Mouse (Mus musculus): ENCODE measurements around the gene Ccnj. TPM values are rescaled to one million over a fixed set of nuclear protein-coding genes. Genes with fewer than 3 reads are reported as not detected.

Ccnj gene
- polyA plus RNA-seq, 1 experiment from 2014 or later: 23.2 TPM

- Histone ChIP-seq H3K4me2 (ENCODE audit: low read length) (no peak overlapping the region), H3K9ac (replicated peaks; ENCODE audit: low read depth, low read length) (no peak overlapping the region), H3K27me3 (replicated peaks; ENCODE audit: control insufficient read depth, insufficient read depth, low read length) (no peaks in the 10 kb centered on the region), H3K27ac (ENCODE audit: low read length) (no peak overlapping the region), H3K36me3 (ENCODE audit: control insufficient read depth, insufficient read depth) (peaks cover 37% of the 10 kb centered on the region), H3K4me1 (replicated peaks; ENCODE audit: control insufficient read depth, insufficient read depth, low read length) (peaks cover 24% of the 10 kb centered on the region), H3K4me3 (replicated peaks; ENCODE audit: low read length) (no peak overlapping the region), H3K9me3 (ENCODE audit: control insufficient read depth, low read length) (no peaks in the 10 kb centered on the region)
- no peak for ATAC-seq
- whole genome bisulfite sequencing: 95% methylated on average over 7 of the region's 7 CpGs
These were observed 7.1 kb downstream of the Ccnj start for GRCm38 (mm10) chr19:40838205-40838604.

- Histone ChIP-seq H3K4me1 (replicated peaks; ENCODE audit: control insufficient read depth, insufficient read depth, low read length) (peaks cover 4% of the 10 kb centered on the region), H3K4me3 (replicated peaks; ENCODE audit: low read length) (no peak overlapping the region), H3K9me3 (ENCODE audit: control insufficient read depth, low read length) (no peaks in the 10 kb centered on the region), H3K9ac (replicated peaks; ENCODE audit: low read depth, low read length) (no peak overlapping the region), H3K4me2 (ENCODE audit: low read length) (no peak overlapping the region), H3K27ac (ENCODE audit: low read length) (no peak overlapping the region), H3K27me3 (replicated peaks; ENCODE audit: control insufficient read depth, insufficient read depth, low read length) (no peaks in the 10 kb centered on the region), H3K36me3 (ENCODE audit: control insufficient read depth, insufficient read depth) (peaks cover 47% of the 10 kb centered on the region)
- no peak for ATAC-seq
- WGBS: 76% methylated on average over 6 of the region's 6 CpGs
These were observed 9.2 kb downstream of the Ccnj start for GRCm38 (mm10) chr19:40840303-40840702.

DNA sequence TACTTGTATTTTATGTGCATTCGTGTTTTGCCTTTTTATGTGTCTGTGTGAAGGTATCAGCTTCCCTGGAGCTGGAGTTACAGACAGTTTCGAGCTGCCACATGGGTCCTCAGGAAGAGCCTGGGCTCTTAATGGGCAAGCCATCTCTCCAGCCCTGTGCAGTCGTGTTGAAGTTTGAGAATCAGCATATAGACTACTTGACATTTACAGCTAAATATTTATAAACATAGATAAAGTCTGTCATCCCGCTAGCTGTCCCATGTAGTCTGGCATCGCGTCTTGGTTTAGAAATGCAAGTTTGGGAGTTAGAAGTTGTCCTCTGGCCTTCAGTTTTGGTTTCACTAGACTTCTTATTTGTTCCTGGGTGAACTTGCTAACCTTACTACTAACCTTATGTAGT lies 10.0 kb downstream of the Ccnj start:
- H3K9ac ChIP-seq (replicated peaks; ENCODE audit: low read depth, low read length): no peak overlapping the region
- H3K27me3 ChIP-seq (replicated peaks; ENCODE audit: control insufficient read depth, insufficient read depth, low read length): no peaks in the 10 kb centered on the region
- no peak overlapping the region for H3K4me3 ChIP-seq (replicated peaks; ENCODE audit: low read length)
- ATAC-seq: no peak
- 89% methylated on average over 6 of the region's 6 CpGs for WGBS
- no peak overlapping the region for H3K27ac ChIP-seq (ENCODE audit: low read length)
- H3K4me2 ChIP-seq (ENCODE audit: low read length): no peak overlapping the region
- H3K4me1 ChIP-seq (replicated peaks; ENCODE audit: control insufficient read depth, insufficient read depth, low read length): no peaks in the 10 kb centered on the region
- H3K36me3 ChIP-seq (ENCODE audit: control insufficient read depth, insufficient read depth): peaks cover 54% of the 10 kb centered on the region
- H3K9me3 ChIP-seq (ENCODE audit: control insufficient read depth, low read length): no peaks in the 10 kb centered on the region

DNA sequence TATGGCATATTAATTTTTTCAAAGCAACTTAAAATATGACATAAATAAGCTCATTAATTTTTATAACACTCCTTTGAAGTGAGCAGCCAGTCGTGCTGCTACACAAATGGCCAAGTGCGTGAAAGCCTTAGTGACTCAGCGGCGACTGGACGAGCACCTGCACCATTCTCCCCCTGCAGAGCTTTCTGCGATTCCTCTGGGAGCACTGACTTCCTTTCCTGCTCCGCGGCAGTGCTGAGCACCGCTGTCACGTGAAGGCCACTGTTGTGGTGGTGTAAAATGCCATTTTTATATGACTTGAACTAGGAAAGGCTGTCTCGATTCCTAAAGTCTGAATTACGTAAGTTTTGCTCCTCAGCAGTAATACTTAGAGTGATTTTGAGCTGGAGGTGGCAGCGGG lies 10.5 kb downstream of the Ccnj start:
- WGBS: 91% methylated on average over 13 of the region's 13 CpGs
- Histone ChIP-seq H3K4me1 (replicated peaks; ENCODE audit: control insufficient read depth, insufficient read depth, low read length) (no peaks in the 10 kb centered on the region), H3K9ac (replicated peaks; ENCODE audit: low read depth, low read length) (no peak overlapping the region), H3K27me3 (replicated peaks; ENCODE audit: control insufficient read depth, insufficient read depth, low read length) (no peaks in the 10 kb centered on the region), H3K4me3 (replicated peaks; ENCODE audit: low read length) (no peak overlapping the region), H3K27ac (ENCODE audit: low read length) (no peak overlapping the region), H3K4me2 (ENCODE audit: low read length) (no peak overlapping the region), H3K9me3 (ENCODE audit: control insufficient read depth, low read length) (no peaks in the 10 kb centered on the region), H3K36me3 (ENCODE audit: control insufficient read depth, insufficient read depth) (peaks cover 56% of the 10 kb centered on the region)
- ATAC-seq: no peak

DNA sequence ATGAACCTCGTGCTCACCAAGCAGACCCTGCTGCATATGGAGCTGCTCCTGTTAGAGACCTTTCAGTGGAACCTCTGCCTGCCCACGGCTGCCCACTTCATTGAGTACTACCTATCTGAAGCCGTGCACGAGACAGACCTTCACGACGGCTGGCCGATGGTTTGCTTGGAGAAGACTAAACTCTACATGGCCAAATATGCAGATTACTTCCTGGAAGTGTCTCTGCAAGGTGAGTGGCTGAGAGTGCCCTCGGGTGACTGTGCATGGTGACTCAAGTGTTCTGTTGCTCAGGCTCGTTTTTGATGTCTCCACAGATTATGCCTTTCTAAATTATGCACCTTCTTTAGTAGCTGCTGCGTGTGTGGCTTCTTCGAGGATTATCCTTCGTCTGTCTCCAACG lies 13.7 kb downstream of the Ccnj start:
- Histone ChIP-seq H3K9ac (replicated peaks; ENCODE audit: low read depth, low read length) (no peak overlapping the region), H3K9me3 (ENCODE audit: control insufficient read depth, low read length) (no peaks in the 10 kb centered on the region), H3K27me3 (replicated peaks; ENCODE audit: control insufficient read depth, insufficient read depth, low read length) (no peaks in the 10 kb centered on the region), H3K36me3 (ENCODE audit: control insufficient read depth, insufficient read depth) (peaks cover 53% of the 10 kb centered on the region), H3K4me1 (replicated peaks; ENCODE audit: control insufficient read depth, insufficient read depth, low read length) (no peaks in the 10 kb centered on the region), H3K4me3 (replicated peaks; ENCODE audit: low read length) (no peak overlapping the region), H3K27ac (ENCODE audit: low read length) (no peak overlapping the region), H3K4me2 (ENCODE audit: low read length) (no peak overlapping the region)
- WGBS: 92% methylated on average over 13 of the region's 13 CpGs
- ATAC-seq: no peak

DNA sequence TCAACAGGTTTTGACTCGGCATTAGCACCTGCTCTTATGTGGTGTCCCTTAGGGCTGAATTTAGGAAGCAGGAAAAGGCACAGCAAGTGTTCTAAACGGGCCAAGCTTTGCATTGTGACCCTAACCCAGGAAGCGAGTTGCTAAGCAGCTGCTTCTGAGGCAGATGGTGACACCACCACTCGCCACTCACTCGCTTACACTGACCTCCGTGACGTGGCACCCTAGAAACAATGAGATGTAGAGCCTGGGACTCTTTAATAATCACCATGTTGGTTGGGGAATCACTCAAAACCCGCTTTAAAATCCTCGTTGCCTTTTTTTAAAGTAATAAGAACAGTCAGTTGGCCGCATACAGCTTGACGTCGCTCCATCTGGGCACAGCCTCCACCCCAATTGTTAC lies 18.3 kb downstream of the Ccnj start:
- Histone ChIP-seq H3K4me2 (ENCODE audit: low read length) (no peak overlapping the region), H3K27me3 (replicated peaks; ENCODE audit: control insufficient read depth, insufficient read depth, low read length) (no peaks in the 10 kb centered on the region), H3K9ac (replicated peaks; ENCODE audit: low read depth, low read length) (no peak overlapping the region), H3K9me3 (ENCODE audit: control insufficient read depth, low read length) (no peaks in the 10 kb centered on the region), H3K4me1 (replicated peaks; ENCODE audit: control insufficient read depth, insufficient read depth, low read length) (no peaks in the 10 kb centered on the region), H3K36me3 (ENCODE audit: control insufficient read depth, insufficient read depth) (peaks cover 41% of the 10 kb centered on the region), H3K27ac (ENCODE audit: low read length) (no peak overlapping the region), H3K4me3 (replicated peaks; ENCODE audit: low read length) (no peak overlapping the region)
- WGBS: 79% methylated on average over 12 of the region's 12 CpGs
- ATAC-seq: no peak

DNA sequence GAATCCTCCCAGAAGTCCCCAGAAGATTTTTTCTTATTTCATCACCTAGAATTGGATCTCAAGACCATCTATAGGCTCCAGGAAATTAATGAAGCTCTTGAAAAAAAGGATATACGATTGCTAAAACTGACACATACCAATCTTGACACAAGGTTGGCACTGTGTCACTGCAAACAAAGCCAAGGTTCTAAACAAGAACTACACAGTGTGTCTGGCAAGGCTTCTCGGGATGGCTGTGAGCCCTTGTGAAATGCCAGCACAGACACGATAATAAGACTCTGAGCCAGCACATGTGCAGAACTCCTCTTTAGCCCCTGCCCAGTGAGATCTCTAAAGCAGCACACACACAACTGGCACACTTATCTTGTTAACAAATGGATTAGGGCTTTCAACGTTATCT lies 28.5 kb downstream of the Ccnj start:
- no peaks in the 10 kb centered on the region for H3K4me1 ChIP-seq (replicated peaks; ENCODE audit: control insufficient read depth, insufficient read depth, low read length)
- H3K27me3 ChIP-seq (replicated peaks; ENCODE audit: control insufficient read depth, insufficient read depth, low read length): peaks cover 3% of the 10 kb centered on the region; the same call in 1 of the 2 replicates
- H3K4me3 ChIP-seq (replicated peaks; ENCODE audit: low read length): no peak overlapping the region
- H3K9ac ChIP-seq (replicated peaks; ENCODE audit: low read depth, low read length): no peak overlapping the region
- peak; percentile 57; the same call in 1 of the 2 replicates for ATAC-seq
- no peak overlapping the region for H3K27ac ChIP-seq (ENCODE audit: low read length)
- no peak overlapping the region for H3K4me2 ChIP-seq (ENCODE audit: low read length)
- 40% methylated on average over 4 of the region's 4 CpGs for WGBS
- H3K9me3 ChIP-seq (ENCODE audit: control insufficient read depth, low read length): no peaks in the 10 kb centered on the region
- no peaks in the 10 kb centered on the region for H3K36me3 ChIP-seq (ENCODE audit: control insufficient read depth, insufficient read depth)

DNA sequence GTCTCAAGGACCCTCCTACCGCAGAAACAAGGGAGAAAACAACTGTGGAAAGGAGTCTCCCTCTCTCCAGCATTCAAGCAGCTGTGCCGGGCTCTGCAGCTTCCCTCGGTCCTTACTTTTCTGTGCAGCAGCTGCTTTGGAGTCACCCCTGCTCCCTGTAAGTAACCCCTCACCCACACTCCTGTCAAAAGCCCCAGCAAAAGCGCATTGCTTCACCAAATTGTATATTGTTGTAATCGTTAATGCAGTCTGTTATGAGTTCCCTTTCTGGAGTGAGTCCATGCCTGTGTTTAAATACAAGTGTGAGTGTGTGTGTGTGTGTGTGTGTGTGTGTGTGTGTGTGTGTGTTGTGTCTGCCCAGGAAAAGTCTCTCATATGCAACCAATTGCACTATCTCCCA lies 37.2 kb downstream of the Ccnj start:
- Histone ChIP-seq H3K4me3 (replicated peaks; ENCODE audit: low read length) (no peak overlapping the region), H3K4me1 (replicated peaks; ENCODE audit: control insufficient read depth, insufficient read depth, low read length) (no peaks in the 10 kb centered on the region), H3K27me3 (replicated peaks; ENCODE audit: control insufficient read depth, insufficient read depth, low read length) (peaks cover 20% of the 10 kb centered on the region), H3K4me2 (ENCODE audit: low read length) (no peak overlapping the region), H3K9me3 (ENCODE audit: control insufficient read depth, low read length) (no peaks in the 10 kb centered on the region), H3K36me3 (ENCODE audit: control insufficient read depth, insufficient read depth) (no peaks in the 10 kb centered on the region), H3K27ac (ENCODE audit: low read length) (no peak overlapping the region), H3K9ac (replicated peaks; ENCODE audit: low read depth, low read length) (no peak overlapping the region)
- ATAC-seq: no peak
- WGBS: 27% methylated on average over 5 of the region's 5 CpGs

DNA sequence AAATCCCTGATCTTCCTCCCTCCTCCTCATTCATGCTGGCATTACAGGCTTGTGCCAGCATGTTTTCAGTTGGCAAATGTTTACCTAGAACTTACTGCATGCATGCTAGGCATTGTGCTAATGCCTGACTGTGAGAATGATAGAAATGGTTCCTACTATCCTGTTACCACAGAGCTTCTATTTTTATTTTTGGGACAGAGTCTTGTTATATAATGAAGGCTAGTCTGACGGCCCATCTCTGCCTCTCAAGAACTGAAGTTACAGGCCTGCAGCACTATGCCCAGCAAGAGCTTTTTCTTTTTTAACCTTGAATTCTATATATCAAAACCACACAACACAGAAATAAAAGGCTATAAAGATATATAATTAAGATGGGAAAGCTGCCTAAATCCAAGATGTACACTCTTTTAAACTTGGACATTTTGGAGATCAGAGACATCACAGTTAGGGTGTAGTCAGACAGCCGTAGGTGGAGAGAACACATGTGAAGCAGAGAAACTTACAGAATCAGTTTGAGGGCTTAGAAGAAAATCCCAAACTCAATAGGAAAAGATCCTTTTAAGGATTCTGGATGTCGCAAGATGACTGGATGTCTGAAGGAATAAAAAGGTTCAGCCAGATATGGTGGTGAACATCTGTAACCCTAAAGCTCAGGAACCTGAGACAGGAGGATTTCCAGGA lies 38.5 kb downstream of the Ccnj start:
- Histone ChIP-seq H3K27me3 (replicated peaks; ENCODE audit: control insufficient read depth, insufficient read depth, low read length) (peaks cover 22% of the 10 kb centered on the region), H3K4me1 (replicated peaks; ENCODE audit: control insufficient read depth, insufficient read depth, low read length) (no peaks in the 10 kb centered on the region), H3K9me3 (ENCODE audit: control insufficient read depth, low read length) (no peaks in the 10 kb centered on the region; the same call in 1 of the 2 replicates), H3K4me2 (ENCODE audit: low read length) (no peak overlapping the region), H3K27ac (ENCODE audit: low read length) (no peak overlapping the region), H3K36me3 (ENCODE audit: control insufficient read depth, insufficient read depth) (no peaks in the 10 kb centered on the region), H3K9ac (replicated peaks; ENCODE audit: low read depth, low read length) (no peak overlapping the region), H3K4me3 (replicated peaks; ENCODE audit: low read length) (no peak overlapping the region)
- no peak for ATAC-seq
- 93% methylated on average over 3 of the region's 3 CpGs for WGBS

Data from forebrain, embryonic 16.5 days (tissue).